Mouse (Mus musculus) spleen, postnatal 10 days (tissue): Measurements from ENCODE around the gene Rassf1.

ENCODE experiments used
- DNase-seq, 2 experiments: peaks; one replicate each; pipeline ENCODE4 v3.0.0; 2021 to 2022; ENCODE audit warnings: low spot score in 2 of 2

Rassf1 gene

DNA sequence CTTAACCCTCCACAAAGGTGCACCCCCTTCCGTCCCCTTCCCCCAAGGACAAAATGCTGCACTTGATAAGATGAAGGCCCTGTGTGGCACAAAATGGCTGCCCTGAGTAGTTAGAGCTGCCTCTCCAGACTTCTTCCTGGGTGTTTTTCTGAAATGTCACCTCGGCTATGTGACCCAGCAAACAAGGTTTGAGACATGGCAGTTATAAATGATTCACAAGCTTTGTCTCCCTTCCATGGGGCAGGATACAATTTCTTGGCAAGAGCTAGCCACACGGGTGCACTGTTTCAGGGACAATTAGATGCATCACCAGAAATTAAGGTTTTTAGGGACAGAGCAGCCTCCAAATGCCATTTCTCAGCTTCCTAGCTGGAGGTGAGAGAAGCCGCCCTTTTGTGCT is 10.9 kb upstream of the Rassf1 start:
- DNase-seq: no peak

DNA sequence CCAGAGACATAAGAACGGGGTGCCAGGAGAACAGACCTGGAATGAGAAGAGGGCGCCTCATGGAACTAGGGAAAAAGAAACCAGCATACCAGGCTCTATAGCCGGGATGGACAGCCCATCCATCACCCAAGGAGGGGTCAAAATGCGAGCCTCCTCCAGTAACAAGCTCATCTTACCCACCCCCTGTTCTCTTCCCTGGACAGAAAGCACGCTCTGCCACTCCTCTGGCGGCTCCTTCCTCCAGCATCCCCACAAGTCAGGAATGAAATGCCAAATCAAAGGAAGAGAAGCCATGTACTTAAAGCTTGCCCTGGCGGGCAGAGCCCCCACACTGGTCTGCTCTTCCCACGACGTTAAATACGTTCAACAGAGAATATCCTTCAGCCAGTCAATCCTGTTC is 10.3 kb upstream of the Rassf1 start:
- no peak for DNase-seq

DNA sequence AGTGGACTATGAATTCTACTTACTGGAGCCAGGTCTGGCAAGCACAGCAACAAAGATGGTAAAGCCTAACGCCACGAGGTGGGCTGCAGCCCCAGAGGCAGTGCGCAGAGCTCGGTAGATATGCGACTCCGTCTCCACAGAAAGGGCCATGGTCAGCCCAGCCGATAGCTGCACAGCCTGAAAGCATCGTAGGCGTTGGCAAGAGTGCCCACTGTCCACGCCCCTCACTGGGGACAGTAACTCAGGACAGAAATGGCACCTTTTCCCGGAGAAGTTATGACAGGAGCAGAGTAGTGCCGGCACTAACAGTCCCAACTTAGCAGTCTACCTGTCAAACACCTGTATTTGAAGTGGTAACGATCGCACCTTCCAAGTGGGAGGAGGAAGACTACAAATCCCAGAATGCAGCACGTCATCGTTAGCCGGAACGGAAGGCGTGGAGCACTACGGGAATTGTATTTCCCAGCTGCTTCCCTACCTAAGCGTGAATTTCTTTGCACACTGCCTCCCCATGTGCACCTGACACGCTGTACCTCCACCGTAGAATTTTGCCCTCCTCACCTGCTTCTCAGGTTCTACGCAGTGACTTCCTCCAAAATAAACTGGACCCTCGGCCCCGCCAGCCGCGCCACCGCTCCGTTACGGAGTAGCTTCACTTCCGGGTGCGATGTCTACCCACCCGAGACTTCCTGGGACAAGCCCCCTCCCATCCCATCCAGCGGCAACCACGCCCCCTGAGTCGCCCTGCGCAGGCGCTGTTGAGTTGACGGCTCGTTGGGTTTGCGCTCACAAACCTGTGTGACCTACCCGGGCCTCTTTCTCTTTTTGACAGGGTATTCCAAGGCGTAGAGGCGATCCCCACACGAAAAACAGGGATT is 9.6 kb upstream of the Rassf1 start, which contains the start of the genes Cyb561d2 and Nprl2:
Gene Cyb561d2, minus strand, starts transcription at position 720 of the 878 bp plus-strand sequence.
Gene Nprl2, plus strand, starts transcription at position 753 of the 878 bp plus-strand sequence.
- peak; percentile 81 to 89 for DNase-seq

- DNase-seq: no peak
Measured at GRCm38 (mm10) chr9:107542352-107542686, 9.0 kb upstream of the Rassf1 start.

GRCm38 (mm10) chr9:107542721-107543120 is 8.6 kb upstream of the Rassf1 start:
- no peak for DNase-seq

DNA sequence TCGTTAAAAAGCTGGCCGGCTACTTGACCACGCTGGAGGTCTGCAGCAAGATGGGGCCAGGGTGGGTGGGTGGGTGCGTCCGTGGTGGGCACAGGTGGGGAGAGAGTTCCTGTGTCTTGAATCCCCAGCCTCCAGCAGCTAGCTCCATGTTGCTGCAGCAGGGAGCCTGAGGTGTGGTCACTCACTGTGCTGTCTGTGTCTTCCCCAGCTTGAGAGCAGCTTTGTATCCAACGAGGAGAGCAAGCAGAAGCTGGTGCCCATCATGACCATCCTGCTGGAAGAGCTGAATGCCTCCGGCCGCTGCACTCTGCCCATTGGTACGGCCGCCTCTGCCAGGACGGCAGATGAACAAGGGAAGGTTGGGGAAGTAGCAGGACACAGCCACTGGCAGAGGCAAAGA is 8.1 kb upstream of the Rassf1 start:
- DNase-seq: no peak

GRCm38 (mm10) chr9:107544196-107544700 is 7.1 kb upstream of the Rassf1 start:
- no peak for DNase-seq

DNA sequence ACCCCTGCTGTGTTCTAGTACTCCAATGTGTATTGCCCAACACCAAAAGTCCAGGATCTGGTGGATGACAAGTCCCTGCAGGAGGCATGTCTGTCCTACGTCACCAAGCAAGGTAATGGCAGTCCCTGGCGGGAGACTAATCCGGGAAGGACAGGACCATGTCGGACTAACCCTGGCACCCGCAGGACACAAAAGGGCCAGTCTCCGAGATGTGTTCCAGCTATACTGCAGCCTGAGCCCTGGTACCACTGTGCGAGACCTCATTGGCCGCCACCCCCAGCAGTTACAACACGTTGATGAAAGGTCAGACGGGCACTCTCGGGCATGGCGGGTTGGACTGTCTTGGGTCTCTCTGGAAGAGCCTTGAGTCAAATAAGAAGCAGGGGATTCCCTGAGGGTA is 6.6 kb upstream of the Rassf1 start:
- DNase-seq: no peak

GRCm38 (mm10) chr9:107545199-107545598 is 6.2 kb upstream of the Rassf1 start:
- DNase-seq: no peak

DNA sequence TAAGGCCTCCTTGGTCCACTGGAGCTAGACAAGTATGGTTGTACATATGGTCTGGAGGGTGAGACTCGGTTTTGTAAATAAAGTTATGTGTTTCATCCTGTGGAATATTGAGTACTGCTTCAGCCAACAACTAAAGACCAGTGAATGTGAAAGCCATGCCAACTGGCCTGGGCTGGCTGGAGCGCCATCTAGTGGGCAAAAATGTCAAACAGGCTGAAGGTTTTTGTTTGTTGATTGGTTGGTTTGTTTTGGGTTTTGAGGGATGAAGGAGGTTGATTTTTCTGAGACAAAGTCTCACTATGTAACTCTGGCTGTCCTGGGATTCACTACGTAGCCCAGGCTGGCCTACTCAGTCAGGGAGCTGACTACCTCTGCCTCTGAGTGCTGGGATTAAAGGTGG is 5.8 kb upstream of the Rassf1 start:
- peak; percentile 83 to 90 for DNase-seq

GRCm38 (mm10) chr9:107547026-107547425 is 4.3 kb upstream of the Rassf1 start, which contains the start of gene Zmynd10:
Zmynd10 (plus strand) TSS chr9:107547298.
- peak; percentile 68 to 92 for DNase-seq

DNA sequence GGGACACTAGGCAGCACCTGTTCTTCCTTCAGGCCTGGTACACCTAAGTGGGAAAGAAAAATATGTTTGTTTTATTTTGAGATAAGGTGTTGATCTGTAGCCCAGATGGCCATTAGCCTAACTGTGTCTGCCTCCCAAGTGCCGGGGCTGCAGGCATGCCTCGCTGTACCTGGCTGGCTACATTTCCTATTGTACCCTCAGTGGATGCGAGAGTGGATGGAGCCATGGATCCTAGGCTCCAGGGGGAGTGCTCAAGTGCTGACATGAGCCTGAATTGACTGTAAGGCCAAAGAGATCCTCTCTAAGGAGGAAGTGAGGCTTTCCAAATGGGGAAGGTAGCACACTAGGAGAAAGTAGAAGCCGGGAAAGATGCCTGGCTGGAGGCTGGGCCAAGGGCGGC is 3.4 kb upstream of the Rassf1 start:
- DNase-seq: no peak

GRCm38 (mm10) chr9:107548820-107549219 is 2.5 kb upstream of the Rassf1 start:
- DNase-seq: no peak

- no peak for DNase-seq
Measured at GRCm38 (mm10) chr9:107549297-107550074, 1.9 kb upstream of the Rassf1 start.

- DNase-seq: no peak
Measured at GRCm38 (mm10) chr9:107550491-107551116, 751 bp upstream of the Rassf1 start.

DNA sequence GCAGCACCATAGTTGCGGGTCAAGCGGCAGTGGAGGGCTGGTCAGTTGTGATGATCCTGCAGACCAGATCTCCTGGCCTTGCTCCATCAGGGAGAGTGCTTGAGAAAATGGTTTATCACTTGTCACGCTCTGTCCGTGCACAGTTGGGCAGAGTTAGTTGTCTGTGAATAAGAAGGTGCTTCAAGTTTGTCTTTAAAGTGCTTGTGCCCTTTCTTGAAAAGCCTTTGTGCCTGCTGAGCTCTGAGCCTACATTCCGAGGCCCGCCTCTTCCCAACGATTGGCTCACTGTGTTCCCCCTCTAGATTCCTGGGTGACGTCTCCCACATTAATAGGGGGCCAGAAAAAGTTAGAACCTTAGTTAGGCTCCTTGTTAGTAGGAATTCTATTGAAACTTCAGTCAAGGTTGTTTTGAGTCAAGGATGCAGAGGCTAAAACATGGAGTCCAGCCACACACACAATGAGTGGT is 568 bp downstream of the Rassf1 start:
- no peak for DNase-seq

- DNase-seq: no peak
Measured at GRCm38 (mm10) chr9:107552690-107553393, 1.5 kb downstream of the Rassf1 start.

GRCm38 (mm10) chr9:107553541-107554318 is 2.4 kb downstream of the Rassf1 start:
- DNase-seq: peak in 1 of 2 experiments; percentile 61

GRCm38 (mm10) chr9:107554319-107554825 is 3.0 kb downstream of the Rassf1 start:
- peak; percentile 89 to 96 for DNase-seq

- DNase-seq: peak; percentile 64 to 66
Measured at GRCm38 (mm10) chr9:107555031-107555457, 3.7 kb downstream of the Rassf1 start.
